Mouse (Mus musculus) cortical plate, adult 2 months (tissue): Measurements from ENCODE around the gene Tmem212. TPM values are rescaled to one million over a fixed set of nuclear protein-coding genes. Genes with fewer than 3 reads are reported as not detected.

Source experiments
- H3K27ac ChIP-seq: fragments of 200-500 bp; 2 replicates; pipeline ENCODE4 v1.5.1; 2012; ENCODE audit warnings: low read length, control low read depth, inconsistent platforms; ENCODE audit not compliant: insufficient read depth
- H3K4me1 ChIP-seq: fragments of 200-500 bp; 2 replicates; pipeline ENCODE4 v1.6.1; 2011; ENCODE audit warnings: low read length; ENCODE audit not compliant: control insufficient read depth, insufficient read depth
- H3K4me3 ChIP-seq: fragments of 200-500 bp; 2 replicates; pipeline ENCODE4 v1.5.1; 2011; ENCODE audit warnings: mild to moderate bottlenecking, low read length, control low read depth; ENCODE audit not compliant: insufficient read depth
- CTCF ChIP-seq: fragments of 200-500 bp; IDR thresholded peaks from 2 replicates; pipeline ENCODE4 v1.5.1; 2011; ENCODE audit warnings: mild to moderate bottlenecking, control low read depth, low read length; ENCODE audit not compliant: insufficient read depth; ENCODE audit errors: extremely low read depth
- POLR2A ChIP-seq: fragments of 200-500 bp; IDR thresholded peaks from 2 replicates; pipeline ENCODE4 v1.6.1; 2011; ENCODE audit warnings: mild to moderate bottlenecking, low read length, control low read depth; ENCODE audit not compliant: insufficient read depth; ENCODE audit errors: extremely low read depth
- polyA plus RNA-seq: library from polyadenylated mRNA; depleted of rRNA; stranded (reverse); fragments of >200 nt; gene quantifications from 2 replicates; pipeline ENCODE4 v1.2.3, GENCODE M21; 2012; rRNA removed

The Tmem212 gene
- polyA plus RNA-seq, 1 experiment, result 3.3 TPM

- no peaks in the 10 kb centered on the region for H3K4me1 ChIP-seq
- no peak overlapping the region for H3K27ac ChIP-seq
- no peak for TF ChIP-seq POLR2A
- no peak for TF ChIP-seq CTCF
- no peak overlapping the region for H3K4me3 ChIP-seq
Observed at GRCm38 (mm10) chr3:27828755-27829154, 67.4 kb downstream of the Tmem212 start.

- H3K27ac ChIP-seq, result no peak overlapping the region
- TF ChIP-seq CTCF, result no peak
- no peak for TF ChIP-seq POLR2A
- no peaks in the 10 kb centered on the region for H3K4me1 ChIP-seq
- H3K4me3 ChIP-seq, result no peak overlapping the region
Observed at GRCm38 (mm10) chr3:27827236-27827635, 68.9 kb downstream of the Tmem212 start.

DNA sequence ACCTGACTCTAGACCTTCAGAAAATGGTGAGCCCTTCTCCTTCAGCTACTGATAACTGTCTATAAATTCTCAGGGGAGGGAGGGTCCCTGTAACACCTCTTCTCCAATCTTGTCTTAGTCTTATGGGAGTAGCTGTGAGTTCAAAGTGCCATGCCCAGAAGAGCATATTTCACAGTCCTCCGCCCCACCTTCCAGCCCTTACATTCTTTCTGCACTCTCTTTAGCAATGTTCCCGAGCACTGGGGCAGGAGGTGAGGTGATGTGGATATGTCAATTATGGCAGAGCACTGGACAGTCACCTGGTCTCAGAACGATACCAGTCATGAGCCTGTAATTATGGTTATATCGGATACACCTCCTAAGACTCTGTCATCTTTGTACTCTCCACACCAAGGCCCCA lies 70.2 kb downstream of the Tmem212 start:
- Histone ChIP-seq H3K4me3 (no peak overlapping the region), H3K27ac (no peak overlapping the region), H3K4me1 (no peaks in the 10 kb centered on the region)
- TF ChIP-seq POLR2A, result no peak
- no peak for TF ChIP-seq CTCF

Other genes starting within 250 kb of the Tmem212 start
- gene Fndc3b, start 185.1 kb downstream of the Tmem212 start, polyA plus RNA-seq, result 6.5 and 7.1 TPM in 2 replicates
- 6.0 and 7.6 TPM in 2 replicates for gene Pld1, start 42.3 kb upstream of the Tmem212 start, polyA plus RNA-seq